Mouse (Mus musculus) kidney, adult 2 months (tissue): ENCODE measurements at regions not wholly inside any gene's neighbourhood (a gene's known extent, or its start where the extent isn't known, plus 50 kb on each side); places are given as distances from the start of the nearest gene placed in this dataset.

ENCODE experiments used
- CTCF ChIP-seq: fragments of 200-500 bp; conservative IDR thresholded peaks from 2 replicates; pipeline ENCODE4 v1.5.1; 2011; ENCODE audit warnings: low read depth, mild to moderate bottlenecking, control low read depth, low read length, moderate library complexity, mixed read lengths; ENCODE audit not compliant: insufficient read depth, insufficient read length
- POLR2A ChIP-seq: fragments of 200-500 bp; IDR thresholded peaks from one replicate; pipeline ENCODE4 v1.6.1; 2011; ENCODE audit warnings: low read depth, low read length, control low read depth

DNA sequence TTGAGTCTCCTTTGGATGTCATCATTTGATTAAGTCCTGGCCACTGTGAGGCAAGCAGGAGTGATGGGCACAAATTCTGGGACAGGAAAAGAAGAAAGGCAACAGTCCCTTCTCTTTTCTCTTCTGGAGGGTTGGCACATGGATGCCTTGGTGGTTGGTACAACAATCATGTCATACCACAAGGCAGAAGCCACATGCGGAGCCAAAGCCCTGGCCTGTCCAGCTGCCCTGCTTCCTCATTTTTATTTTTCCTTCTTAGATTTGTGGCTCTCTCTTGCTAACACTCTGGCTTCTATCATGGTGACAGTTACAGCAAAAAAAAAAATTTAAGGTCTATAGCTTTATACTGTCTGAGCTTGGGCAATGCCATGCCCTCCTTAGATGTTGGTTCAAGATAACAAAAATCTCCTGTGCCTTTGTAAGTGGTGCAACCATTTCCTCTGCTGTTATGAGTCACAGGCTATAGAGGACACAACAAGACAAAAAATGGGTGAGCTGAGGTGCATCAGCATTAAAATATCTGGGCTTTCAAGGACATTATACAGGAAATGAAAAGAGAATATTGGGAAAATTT lies 158.2 kb downstream of the Evx1 start:
- no peak for TF ChIP-seq CTCF
- no peak for TF ChIP-seq POLR2A
